Mouse (Mus musculus): ENCODE measurements around the gene Fbxo47.

DNA sequence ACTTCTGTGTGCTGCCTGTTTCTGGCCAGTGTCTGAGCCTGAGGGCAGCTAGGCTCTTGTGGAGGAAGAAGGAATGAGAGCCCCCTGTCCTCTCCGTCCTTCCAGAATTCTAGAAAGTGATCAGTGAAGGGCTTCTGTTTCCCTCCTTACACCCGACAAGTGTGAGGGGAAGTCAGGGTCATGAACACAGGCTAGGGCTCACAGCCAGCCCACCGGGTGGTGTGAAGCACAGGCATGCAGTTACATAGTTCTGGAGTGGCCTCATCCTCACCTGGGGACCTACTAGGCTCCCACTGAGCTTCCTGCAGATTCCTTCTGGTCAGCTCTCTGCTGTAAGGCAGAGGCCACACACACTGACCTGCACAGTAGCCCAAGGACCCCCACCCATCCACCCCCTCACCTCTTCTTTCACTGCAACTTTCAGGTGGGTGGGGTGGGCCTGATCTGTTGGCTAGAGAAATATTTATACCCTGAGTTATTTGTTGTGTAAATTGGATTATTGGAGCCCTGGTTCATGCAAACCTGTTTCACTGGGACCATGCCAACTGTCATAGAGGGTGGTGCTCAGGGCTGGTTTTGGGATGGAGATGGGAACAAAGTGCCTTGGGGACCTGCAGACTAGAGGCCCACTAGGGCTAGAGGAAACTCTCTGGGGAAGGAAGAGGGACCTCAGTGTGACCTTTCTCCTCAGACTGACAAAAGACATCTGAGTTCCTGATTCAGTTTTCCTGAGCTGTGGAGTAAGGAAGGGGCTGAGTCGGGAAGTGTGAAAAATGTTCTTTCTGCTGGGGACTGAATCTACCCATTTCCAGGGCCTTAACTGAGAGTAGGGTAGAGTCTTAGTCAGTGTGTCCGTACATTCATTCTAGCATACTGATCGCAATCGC lies 74.5 kb downstream of the Fbxo47 start:
- TF ChIP-seq CTCF (IDR thresholded peaks at IDR 0.05; ENCODE audit: borderline replicate concordance, insufficient read depth, low read depth, low read length) (no peak), POLR2A (IDR thresholded peaks at IDR 0.05; ENCODE audit: borderline replicate concordance, insufficient read depth, low read length) (no peak)
